Mouse (Mus musculus): Measurements from ENCODE around the gene Ifne. TPM values are rescaled to one million over a fixed set of nuclear protein-coding genes. Genes with fewer than 3 reads are reported as not detected.

Ifne gene
- total and polyA plus RNA-seq, 3 experiments: not detected

DNA sequence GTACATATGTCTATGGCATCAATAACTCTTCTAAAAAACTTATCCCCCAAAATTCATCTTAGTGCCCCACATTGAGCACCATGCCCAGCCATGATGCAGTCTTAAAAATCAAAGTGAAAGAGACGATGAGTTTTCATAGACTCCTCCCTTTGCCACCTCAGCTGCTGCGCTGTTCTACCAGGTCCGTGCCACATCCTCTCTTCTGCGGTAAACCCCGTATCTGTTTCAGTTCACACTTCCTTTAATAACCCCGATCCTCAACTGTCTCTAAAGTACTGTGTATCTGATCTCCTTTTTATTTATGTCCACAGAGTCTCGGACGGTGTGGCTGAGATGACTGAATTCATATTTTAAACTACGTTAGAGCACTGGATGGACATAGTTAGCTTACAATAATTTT is 15.4 kb downstream of the Ifne start (continued):
- TF ChIP-seq MYC (IDR thresholded peaks at IDR 0.05; ENCODE audit: low read depth, low read length): no peak
- no peak for TF ChIP-seq E2F4 (IDR thresholded peaks at IDR 0.05; ENCODE audit: borderline replicate concordance, low read depth, low read length)

DNA sequence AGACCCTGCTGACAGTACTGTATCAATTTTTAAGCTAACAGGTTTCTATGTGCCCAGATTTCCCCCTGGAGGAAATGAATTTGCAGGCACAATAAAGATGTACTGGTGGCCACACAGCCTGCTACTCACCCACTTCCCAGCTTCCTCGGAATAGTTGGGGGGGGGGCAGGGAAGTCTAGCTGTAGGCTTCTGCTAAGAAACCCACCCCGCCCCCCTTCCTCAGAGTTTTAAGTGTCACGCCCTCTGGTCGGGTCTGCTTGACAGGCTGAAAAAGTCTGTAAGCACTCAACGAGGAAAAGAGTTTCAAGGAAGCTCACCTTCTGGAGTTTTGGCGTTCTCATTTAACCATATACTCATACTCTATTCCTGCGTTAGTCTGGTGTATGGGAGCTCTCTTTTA is 16.7 kb downstream of the Ifne start:
- H3K27ac ChIP-seq (ENCODE audit: control insufficient read depth, low read depth, low read length): no peak overlapping the region
- no peak overlapping the region for H3K9ac ChIP-seq (ENCODE audit: control insufficient read depth, low read depth, low read length, poor library complexity, severe bottlenecking)
- no peaks in the 10 kb centered on the region for H3K79me2 ChIP-seq (ENCODE audit: control insufficient read depth, insufficient read depth, low read length, poor library complexity)
- H3K27me3 ChIP-seq (ENCODE audit: control insufficient read depth in 1 of 2, insufficient read depth in 2 of 2, low read length in 2 of 2): peaks cover 3 to 18% of the 10 kb centered on the region in 2 experiments
- H3K36me3 ChIP-seq (ENCODE audit: control insufficient read depth in 1 of 2, insufficient read depth in 2 of 2, low read length in 2 of 2): peaks cover 0 to 12% of the 10 kb centered on the region in 2 experiments; a peak in 2 of 4 replicates
- DNase-seq (ENCODE audit: low read depth, low spot score): no peak
- TF ChIP-seq EP300 (IDR thresholded peaks at IDR 0.05; ENCODE audit: low read depth in 1 of 2, low read length in 2 of 2) (no peak), ZNF384 (IDR thresholded peaks at IDR 0.05; ENCODE audit: low read depth, low read length) (no peak), TBP (IDR thresholded peaks at IDR 0.05; ENCODE audit: low read depth, low read length) (no peak), ETS1 (IDR thresholded peaks at IDR 0.05; ENCODE audit: low read depth, low read length) (no peak), ZC3H11A (IDR thresholded peaks at IDR 0.05; ENCODE audit: low read depth, low read length) (no peak), BHLHE40 (IDR thresholded peaks at IDR 0.05; ENCODE audit: borderline replicate concordance, low read depth, low read length) (no peak), GATA1 (IDR thresholded peaks at IDR 0.05; ENCODE audit: low read depth, low read length) (no peak), CHD2 (IDR thresholded peaks at IDR 0.05; ENCODE audit: low read length) (no peak), POLR2A (IDR thresholded peaks at IDR 0.05; ENCODE audit: control insufficient read depth in 1 of 2, insufficient read depth in 1 of 2, low read depth in 1 of 2, low read length in 2 of 2, poor library complexity in 1 of 2) (no peak), TAL1 (IDR thresholded peaks at IDR 0.05; ENCODE audit: low read length) (no peak)
- no peak overlapping the region for H3K4me3 ChIP-seq (ENCODE audit: control insufficient read depth in 1 of 2, insufficient read depth in 1 of 2, low read depth in 2 of 2, low read length in 2 of 2)
- peaks cover 10 to 14% of the 10 kb centered on the region in 2 experiments for H3K4me1 ChIP-seq (ENCODE audit: control insufficient read depth in 1 of 2, insufficient read depth in 2 of 2, low read length in 2 of 2)
- no peaks in the 10 kb centered on the region for H3K9me3 ChIP-seq (replicated peaks; ENCODE audit: insufficient read depth, low read length)

- Histone ChIP-seq H3K27me3 (ENCODE audit: control insufficient read depth in 1 of 2, insufficient read depth in 2 of 2, low read length in 2 of 2) (peaks cover 5 to 25% of the 10 kb centered on the region in 2 experiments), H3K36me3 (ENCODE audit: control insufficient read depth in 1 of 2, insufficient read depth in 2 of 2, low read length in 2 of 2) (no peaks in the 10 kb centered on the region), H3K9ac (ENCODE audit: control insufficient read depth, low read depth, low read length, poor library complexity, severe bottlenecking) (no peak overlapping the region), H3K9me3 (replicated peaks; ENCODE audit: insufficient read depth, low read length) (no peaks in the 10 kb centered on the region), H3K4me1 (ENCODE audit: control insufficient read depth in 1 of 2, insufficient read depth in 2 of 2, low read length in 2 of 2) (no peaks in the 10 kb centered on the region; a peak in 1 of 4 replicates), H3K79me2 (ENCODE audit: control insufficient read depth, insufficient read depth, low read length, poor library complexity) (no peaks in the 10 kb centered on the region), H3K27ac (ENCODE audit: control insufficient read depth, low read depth, low read length) (no peak overlapping the region), H3K4me3 (ENCODE audit: control insufficient read depth in 1 of 2, insufficient read depth in 1 of 2, low read depth in 2 of 2, low read length in 2 of 2) (no peak overlapping the region)
- DNase-seq (ENCODE audit: low read depth, low spot score): no peak
- TF ChIP-seq CTCF (IDR thresholded peaks at IDR 0.05 in 2 of 3, conservative IDR thresholded peaks at IDR 0.05 in 1 of 3; ENCODE audit: control insufficient read depth in 1 of 3, insufficient read depth in 1 of 3, low read depth in 2 of 3, low read length in 3 of 3, poor library complexity in 1 of 3, severe bottlenecking in 1 of 3): no peak
- TF ChIP-seq ZNF384 (IDR thresholded peaks at IDR 0.05; ENCODE audit: low read depth, low read length): no peak
- no peak for TF ChIP-seq POLR2AphosphoS5 (IDR thresholded peaks at IDR 0.05; ENCODE audit: borderline replicate concordance, low read depth, low read length)
- no peak for TF ChIP-seq TCF12 (IDR thresholded peaks at IDR 0.05; ENCODE audit: low read depth, low read length)
- no peak for TF ChIP-seq TAL1 (IDR thresholded peaks at IDR 0.05; ENCODE audit: low read length)
- no peak for TF ChIP-seq MYC (IDR thresholded peaks at IDR 0.05; ENCODE audit: low read depth, low read length)
- no peak for TF ChIP-seq HCFC1 (IDR thresholded peaks at IDR 0.05; ENCODE audit: low read depth, low read length)
- TF ChIP-seq NELFE (IDR thresholded peaks at IDR 0.05; ENCODE audit: low read depth, low read length): no peak
- no peak for TF ChIP-seq MAZ (IDR thresholded peaks at IDR 0.05; ENCODE audit: low read depth, low read length)
Measured at GRCm38 (mm10) chr4:88859214-88859613, 20.8 kb downstream of the Ifne start.
